Mouse (Mus musculus) Patski (cell line): ENCODE measurements around the gene Pigk. TPM values are rescaled to one million over a fixed set of nuclear protein-coding genes. Genes with fewer than 3 reads are reported as not detected.

ENCODE experiments used
- ATAC-seq: fragments of 100-300 bp; one replicate; pipeline ENCODE4 v1.8.0; 2021
- CTCF ChIA-PET: fragments of 350-600 bp; sonication (Branson Sonifier 250); formaldehyde crosslinking; loops from one replicate; lab custom pipeline; 2022; ENCODE audit warnings: inconsistent platforms; lab: Charles Lee
- POLR2A ChIA-PET: fragments of 350-600 bp; sonication (Branson Sonifier 250); formaldehyde crosslinking; loops from one replicate; lab custom pipeline; 2022; ENCODE audit warnings: antibody characterized with exemption, inconsistent platforms; lab: Charles Lee
- DNase-seq: peaks from one replicate; pipeline ENCODE4 v3.0.0-alpha.2; 2011; ENCODE audit warnings: low read depth, low spot score
- H3K27me3 ChIP-seq: fragments of 371-371 bp; one replicate; pipeline ENCODE4 v1.5.1; 2021
- CTCF ChIP-seq: fragments of 100-300 bp; IDR thresholded peaks from one replicate; pipeline ENCODE4 v1.5.1; 2021
- in situ Hi-C: fragments of 300-500 bp; cut with MboI; formaldehyde crosslinking; loops from 3 replicates; pipeline ENCODE4 v1.11.1; 2018; ENCODE audit warnings: low pct_unique_long_range_greater_than_20kb, mixed read lengths
- polyA plus RNA-seq: library from polyadenylated mRNA; unstranded; gene quantifications from one replicate; pipeline ENCODE4 v1.2.3, GENCODE M21; 2021

Gene Pigk
- polyA plus RNA-seq, 1 experiment from 2014 or later: 103 TPM

DNA sequence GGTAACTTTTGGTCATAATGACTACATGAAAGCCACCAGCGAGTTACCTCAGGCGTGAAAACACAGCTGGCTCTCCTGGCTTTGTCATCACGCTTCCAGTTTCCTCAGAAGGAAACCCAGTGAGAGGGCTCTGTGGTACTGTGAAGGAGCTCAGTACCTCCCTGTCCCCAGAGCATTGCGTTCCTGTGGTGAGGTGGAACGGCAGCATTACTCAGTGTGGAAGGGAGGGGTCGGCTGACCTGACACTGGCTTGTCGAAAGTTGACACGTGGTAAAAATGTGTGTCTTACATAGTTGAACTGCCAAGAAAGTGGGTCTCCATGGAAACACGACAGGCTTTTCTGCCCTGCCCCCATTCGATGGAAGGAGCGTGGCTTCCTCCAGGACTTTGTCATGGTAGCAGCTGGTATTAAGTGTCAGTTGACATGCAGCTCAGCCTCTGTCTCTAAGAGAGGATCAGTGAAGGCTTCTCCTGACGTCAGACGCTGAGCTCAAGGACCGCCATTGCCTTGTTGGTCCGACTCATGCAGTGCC lies 44.7 kb downstream of the Pigk start:
- in situ Hi-C loops: loop anchor here (25.0 kb wide), 1 partner anchor 1054 kb away; no protein-coding TSS in a partner anchor
- no peak for DNase-seq

DNA sequence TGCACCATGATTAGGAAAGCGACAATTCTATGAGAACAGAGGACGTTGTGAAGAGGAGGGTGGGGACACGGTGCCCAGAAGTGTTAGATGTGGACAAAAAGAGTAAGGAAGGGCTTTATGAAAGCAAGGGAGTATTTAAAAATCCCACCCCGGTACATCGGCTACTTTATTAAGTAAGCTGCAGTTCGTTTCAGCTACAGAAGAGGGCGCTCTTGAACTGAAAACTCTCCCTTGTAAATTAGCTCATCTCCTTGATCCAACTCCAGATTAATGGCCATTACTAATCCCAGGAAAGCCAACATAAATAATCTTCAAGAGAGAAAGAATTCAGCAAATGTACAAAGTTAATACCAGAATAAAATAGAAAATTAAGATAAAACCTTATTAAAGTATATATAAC lies 47.2 kb downstream of the Pigk start:
- peak; percentile 88 for TF ChIP-seq CTCF
- peak; percentile 39 for DNase-seq
- H3K27me3 ChIP-seq: no peaks in the 10 kb centered on the region
- ATAC-seq: no peak
- ChIA-PET CTCF (interaction anchor here (0.7 to 4.7 kb wide), 24 partner anchors 10 to 1129 kb away, joined by 3 to 41 read pairs (median 4); no protein-coding TSS in a partner anchor), POLR2A (no interaction called here)
- in situ Hi-C loops: loop anchor here (10.0 to 25.0 kb wide), 2 partner anchors 744 to 1051 kb away; no protein-coding TSS in a partner anchor

More for the DNA sequence above, 44.7 kb downstream of the Pigk start:
- no peak for TF ChIP-seq CTCF
- ChIA-PET POLR2A (interaction anchor here (1.4 kb wide), 1 partner anchor 9 kb away, joined by 4 read pairs; no protein-coding TSS in a partner anchor), CTCF (interaction anchor here (0.7 to 4.7 kb wide), 5 partner anchors 8 to 42 kb away, joined by 3 to 41 read pairs (median 5); no protein-coding TSS in a partner anchor)
- no peak for ATAC-seq
- no peaks in the 10 kb centered on the region for H3K27me3 ChIP-seq

DNA sequence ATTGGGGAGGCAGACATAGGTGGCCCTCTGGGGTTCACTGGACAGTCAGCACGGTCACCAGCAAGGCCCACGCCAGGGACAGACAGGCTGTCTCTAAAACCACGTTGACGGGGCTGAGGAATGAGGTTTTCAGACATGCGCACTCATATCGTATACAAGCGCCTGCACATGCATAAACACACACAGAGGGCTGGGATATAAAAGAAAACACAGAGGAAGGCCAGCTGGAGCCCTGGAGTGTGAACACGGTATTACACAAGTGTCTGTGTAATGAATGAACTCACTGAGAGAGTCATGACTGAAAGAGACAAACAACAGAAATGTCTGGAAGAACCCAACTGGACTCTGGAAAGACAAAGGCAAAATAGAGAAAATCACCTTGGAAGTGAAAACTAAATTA lies 47.8 kb downstream of the Pigk start:
- ATAC-seq (peak; percentile 24), DNase-seq (no peak)
- ChIA-PET POLR2A (no interaction called here), CTCF (interaction anchor here (0.9 to 4.7 kb wide), 14 partner anchors 10 to 1124 kb away, joined by 3 to 41 read pairs (median 5); no protein-coding TSS in a partner anchor)
- TF ChIP-seq CTCF: no peak
- in situ Hi-C loops: loop anchor here (10.0 to 25.0 kb wide), 2 partner anchors 743 to 1051 kb away; no protein-coding TSS in a partner anchor
- H3K27me3 ChIP-seq: no peaks in the 10 kb centered on the region

DNA sequence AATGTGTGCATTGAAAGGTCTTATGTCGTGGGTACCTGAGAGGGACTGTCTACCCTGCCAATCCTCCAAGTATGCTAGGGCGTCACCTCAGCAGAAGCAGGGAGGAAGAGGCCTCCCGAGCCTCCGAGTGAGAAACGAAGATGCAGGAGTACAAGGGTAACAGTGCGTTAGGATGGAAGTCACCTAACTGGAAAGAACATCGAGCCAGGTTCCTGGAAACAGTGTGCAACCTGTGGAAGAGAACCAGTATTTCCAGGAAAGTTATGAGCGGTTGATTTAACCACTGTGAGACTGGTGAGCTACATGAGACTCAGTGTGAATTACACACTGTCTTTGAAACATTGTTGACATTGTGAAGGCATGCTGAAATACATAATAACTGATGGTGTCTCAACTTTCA lies 48.4 kb downstream of the Pigk start:
- in situ Hi-C loops: loop anchor here (10.0 to 25.0 kb wide), 2 partner anchors 742 to 1050 kb away; no protein-coding TSS in a partner anchor

DNA sequence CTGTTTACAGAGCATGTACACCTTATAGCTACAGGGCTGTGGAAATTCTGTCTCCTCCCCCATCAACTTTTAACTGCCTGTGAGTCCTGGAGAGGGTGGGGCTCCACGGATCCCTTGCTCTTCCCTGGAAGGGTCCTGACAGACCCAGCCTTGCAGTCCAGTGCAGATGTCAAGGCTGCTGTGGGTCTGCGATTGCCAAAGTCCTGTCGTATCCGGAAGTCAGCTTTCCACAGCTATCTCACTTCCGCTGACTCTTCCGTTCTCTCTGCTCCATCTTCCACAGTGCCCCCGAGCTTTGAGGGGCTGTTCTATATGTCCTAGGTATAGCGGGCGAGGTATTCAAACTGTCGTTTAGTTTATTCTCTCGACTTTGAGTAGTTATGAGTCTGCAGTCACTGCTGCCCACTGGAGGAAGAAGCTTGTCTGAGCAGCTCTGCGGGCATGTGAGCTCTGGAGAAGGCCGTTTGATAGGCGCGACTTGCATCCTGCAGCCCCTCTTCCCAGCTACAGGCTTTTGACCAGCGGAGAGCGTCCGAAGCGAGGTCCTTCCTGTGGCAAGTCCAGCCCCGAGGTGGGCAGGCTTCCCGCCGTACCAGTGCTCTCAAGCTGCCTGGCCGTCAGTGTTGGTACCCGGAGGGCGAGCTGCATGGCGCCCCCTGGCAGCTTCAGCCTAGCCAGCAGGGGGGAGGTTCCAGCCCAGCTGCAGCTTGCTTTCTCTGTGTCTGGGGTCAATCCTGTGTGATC lies 49.4 kb downstream of the Pigk start:
- H3K27me3 ChIP-seq: no peaks in the 10 kb centered on the region
- TF ChIP-seq CTCF: no peak
- CTCF ChIA-PET: interaction anchor here (0.7 to 1.5 kb wide), 9 partner anchors 9 to 824 kb away, joined by 3 to 6 read pairs (median 3); no protein-coding TSS in a partner anchor
- no peak for DNase-seq
- in situ Hi-C loops: loop anchor here (10.0 to 25.0 kb wide), 2 partner anchors 741 to 1049 kb away; no protein-coding TSS in a partner anchor
- POLR2A ChIA-PET: interaction anchor here (0.7 kb wide), 1 partner anchor 1014 kb away, joined by 3 read pairs; no protein-coding TSS in a partner anchor
- ATAC-seq: no peak

More for the DNA sequence above, 48.4 kb downstream of the Pigk start:
- ChIA-PET CTCF (interaction anchor here (1.0 to 2.0 kb wide), 4 partner anchors 14 to 287 kb away, joined by 3 to 15 read pairs (median 4); no protein-coding TSS in a partner anchor), POLR2A (interaction anchor here (0.7 kb wide), 1 partner anchor 1015 kb away, joined by 3 read pairs; no protein-coding TSS in a partner anchor)
- TF ChIP-seq CTCF: no peak
- DNase-seq (no peak), ATAC-seq (no peak)
- H3K27me3 ChIP-seq: no peaks in the 10 kb centered on the region

DNA sequence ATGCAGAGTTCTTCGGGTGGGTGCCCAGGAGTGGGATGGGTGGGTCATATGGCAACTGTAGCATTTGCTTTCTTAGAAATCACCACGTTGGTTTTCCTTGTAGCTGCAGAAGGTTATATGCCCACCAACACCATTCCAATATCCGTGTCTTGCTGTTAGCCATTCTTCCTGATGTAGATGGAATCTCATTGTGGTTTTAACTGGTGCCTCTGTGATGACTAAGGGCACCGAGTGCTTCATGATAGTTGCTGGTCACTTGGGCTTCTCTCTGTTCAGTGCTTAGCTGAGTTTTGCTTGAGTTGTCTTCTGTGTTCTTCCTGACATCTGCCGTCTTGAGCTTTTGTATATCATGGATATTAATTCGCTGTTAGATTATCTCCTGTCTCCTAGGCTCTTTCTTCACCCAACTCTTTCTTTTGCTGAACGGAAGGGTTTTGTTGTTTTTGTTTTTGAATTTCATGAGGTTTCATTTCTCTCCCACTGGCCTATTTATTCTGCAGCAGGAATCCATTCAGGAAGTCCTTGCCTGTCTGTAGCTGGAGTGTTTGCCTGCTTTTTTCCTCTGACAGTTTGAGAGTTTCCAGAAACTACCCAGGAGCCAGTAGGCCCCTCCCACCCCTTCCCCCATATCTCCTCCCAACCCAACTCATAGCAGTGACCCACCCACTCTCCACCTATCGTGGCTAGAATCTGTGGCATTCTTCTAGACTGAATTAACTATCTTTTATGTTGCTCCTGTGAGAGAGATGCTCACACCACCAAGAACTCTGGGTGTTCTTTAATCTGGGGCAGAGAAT lies 50.8 kb downstream of the Pigk start:
- ChIA-PET POLR2A (no interaction called here), CTCF (interaction anchor here (1.1 to 1.5 kb wide), 5 partner anchors 8 to 823 kb away, joined by 3 to 6 read pairs (median 3); no protein-coding TSS in a partner anchor)
- TF ChIP-seq CTCF: no peak
- ATAC-seq: no peak
- in situ Hi-C loops: loop anchor here (10.0 to 25.0 kb wide), 2 partner anchors 740 to 1048 kb away; no protein-coding TSS in a partner anchor
- no peak for DNase-seq
- no peaks in the 10 kb centered on the region for H3K27me3 ChIP-seq

DNA sequence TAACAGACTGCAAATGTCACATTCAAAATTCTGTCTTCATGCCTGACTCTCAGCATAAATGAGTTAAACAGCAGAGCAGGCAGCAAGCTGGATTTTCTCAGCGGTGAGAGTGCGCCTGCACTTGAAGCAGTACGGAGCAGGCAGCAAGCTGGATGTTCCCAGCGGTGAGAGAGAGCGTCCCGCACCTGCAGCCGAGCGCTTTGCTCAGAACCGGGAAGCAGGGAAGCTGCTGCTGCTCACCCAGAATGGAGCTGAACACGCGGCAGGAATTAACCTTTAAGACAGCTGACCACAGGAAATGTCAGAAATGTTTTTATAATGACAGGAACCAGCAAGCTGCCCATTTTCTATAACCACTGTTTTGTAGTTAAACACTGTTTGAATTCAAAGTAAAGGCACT lies 53.6 kb downstream of the Pigk start:
- in situ Hi-C loops: loop anchor here (10.0 to 25.0 kb wide), 2 partner anchors 737 to 1045 kb away; no protein-coding TSS in a partner anchor
- ChIA-PET CTCF (interaction anchor here (1.0 to 1.5 kb wide), 6 partner anchors 9 to 735 kb away, joined by 3 to 5 read pairs (median 3); no protein-coding TSS in a partner anchor), POLR2A (interaction anchor here (1.4 kb wide), 1 partner anchor 9 kb away, joined by 4 read pairs; no protein-coding TSS in a partner anchor)
- peak; percentile 40 for ATAC-seq
- H3K27me3 ChIP-seq: no peaks in the 10 kb centered on the region
- DNase-seq: no peak
- no peak for TF ChIP-seq CTCF

DNA sequence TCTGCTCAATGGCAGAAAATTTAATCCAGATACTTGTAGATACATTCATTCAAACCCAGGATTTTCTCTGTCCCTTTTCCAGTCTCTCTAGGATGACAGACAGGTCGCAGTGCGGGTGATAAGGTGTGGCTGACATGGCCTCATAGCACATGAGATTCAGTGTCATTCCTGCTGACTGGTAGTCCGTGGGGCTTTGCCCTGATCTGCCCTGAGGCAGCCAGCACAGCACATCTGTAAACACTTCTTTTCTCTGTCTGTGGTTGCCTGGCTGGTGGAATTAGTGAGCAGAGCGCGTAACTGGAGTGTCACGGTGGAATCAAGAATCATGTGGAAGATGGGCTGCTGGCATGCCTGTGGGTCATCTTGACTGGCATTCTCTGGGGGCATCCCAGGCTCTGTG lies 56.2 kb downstream of the Pigk start:
- peak; percentile 87 for ATAC-seq
- DNase-seq: no peak
- in situ Hi-C loops: loop anchor here (5.0 to 25.0 kb wide), 2 partner anchors 882 to 1042 kb away; no protein-coding TSS in a partner anchor
- H3K27me3 ChIP-seq: no peaks in the 10 kb centered on the region
- no peak for TF ChIP-seq CTCF
- POLR2A ChIA-PET: no interaction called here
- CTCF ChIA-PET: interaction anchor here (1.3 kb wide), 1 partner anchor 10 kb away, joined by 3 read pairs; no protein-coding TSS in a partner anchor

DNA sequence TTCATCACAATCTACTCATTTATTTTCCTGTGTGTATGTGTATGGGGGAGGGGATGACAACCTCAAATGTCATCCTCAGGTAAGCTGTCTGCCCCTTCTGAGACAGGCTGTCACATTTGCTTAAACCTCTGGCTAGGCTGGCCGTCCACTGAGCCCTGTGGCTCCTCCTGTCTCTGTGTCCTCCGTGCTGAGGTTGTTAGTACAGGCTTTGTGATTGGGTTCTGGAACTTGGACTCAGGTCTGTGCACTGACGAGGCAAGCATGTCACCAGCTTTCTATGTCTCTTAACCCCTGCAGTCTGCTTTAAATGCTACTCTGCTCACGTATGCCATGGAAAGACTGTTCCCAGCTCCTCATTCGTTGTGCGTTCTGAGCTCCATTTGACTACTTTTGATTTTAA lies 62.5 kb downstream of the Pigk start:
- in situ Hi-C loops: loop anchor here (25.0 kb wide), 1 partner anchor 186 kb away; no protein-coding TSS in a partner anchor
- TF ChIP-seq CTCF: no peak
- DNase-seq (no peak), ATAC-seq (no peak)
- no peaks in the 10 kb centered on the region for H3K27me3 ChIP-seq
- POLR2A ChIA-PET: no interaction called here
- CTCF ChIA-PET: interaction anchor here (0.9 to 1.0 kb wide), 2 partner anchors 13 to 19 kb away, joined by 3 read pairs; no protein-coding TSS in a partner anchor
